Mouse (Mus musculus) lung, postnatal 0 days (tissue): ENCODE data around the gene Ogg1.
A peak's percentile ranks its signal among the peaks of the same experiment; 100 is the strongest.

ENCODE experiments used
- CTCF ChIP-seq: IDR thresholded peaks from 2 replicates; pipeline ENCODE4 v1.5.1; 2016; ENCODE audit warnings: antibody characterized with exemption, mild to moderate bottlenecking
- EP300 ChIP-seq: IDR thresholded peaks from 2 replicates; pipeline ENCODE4 v1.6.1; 2016; ENCODE audit warnings: antibody characterized with exemption, mild to moderate bottlenecking, control low read depth

GRCm38 (mm10) chr6:113377496-113378385 is 51.0 kb downstream of the Ogg1 start, which contains the start of the genes Tada3 and Arpc4:
- TF ChIP-seq CTCF (peak; percentile 54), EP300 (peak; percentile 85)
